35 mouse cellular contexts compared by ENCODE assay signal in genomic region chr3:65907536-65907935, GRCm38 (mm10).
"Had no signal": no experiment of that assay in that cellular context is flagged by ENCODE, and none has a peak within 500 bp of the region (broad histone marks: within the 10 kb centered on the region; RNA-seq: fewer than 3 reads in every experiment).

No protein-coding gene starts in this region.

- H3K27ac ChIP-seq: heart, embryonic 13.5 days; heart, embryonic 15.5 days; hindbrain, embryonic 10.5 days; hindbrain, embryonic 12.5 days; hindbrain, embryonic 13.5 days; hindbrain, embryonic 14.5 days; hindbrain, embryonic 15.5 days; hindbrain, postnatal 0 days; intestine, embryonic 15.5 days; kidney, embryonic 15.5 days; kidney, postnatal 0 days; layer of hippocampus, adult 2 months; left cerebral cortex, adult 2 months had no signal

- H3K4me1 ChIP-seq: hindbrain, embryonic 12.5 days; hindbrain, embryonic 13.5 days; hindbrain, embryonic 15.5 days had no signal

- H3K9ac ChIP-seq: heart, embryonic 12.5 days; heart, embryonic 13.5 days; heart, embryonic 15.5 days; hindbrain, embryonic 12.5 days; hindbrain, embryonic 13.5 days; hindbrain, embryonic 14.5 days; hindbrain, embryonic 15.5 days; intestine, embryonic 15.5 days; kidney, embryonic 15.5 days had no signal

- DNase-seq: heart, postnatal 10 days; heart, postnatal 14 days; heart, postnatal 36 days; heart, postnatal 4 days; kidney, adult 11 months; kidney, adult 18-20 months; kidney, adult 2 months; kidney, adult 8-10 months; kidney, adult 9 months; kidney, postnatal 10 days; kidney, postnatal 14 days; kidney, postnatal 25 days; kidney, postnatal 36 days; kidney, postnatal 4 days; layer of hippocampus, adult 9-11 months; layer of hippocampus, postnatal 36 days had no signal

- H3K4me2 ChIP-seq: heart, embryonic 11.5 days; heart, embryonic 12.5 days; heart, embryonic 13.5 days; heart, embryonic 15.5 days; hindbrain, embryonic 12.5 days; hindbrain, embryonic 13.5 days; hindbrain, embryonic 14.5 days; hindbrain, embryonic 15.5 days; intestine, embryonic 15.5 days; kidney, embryonic 15.5 days had no signal

- ATAC-seq: hindbrain, embryonic 16.5 days; hindbrain, postnatal 0 days; inflammation-experienced regulatory T-cells, adult 6 months; intestine, embryonic 15.5 days; intestine, embryonic 16.5 days; intestine, postnatal 0 days had no signal

- H3K4me3 ChIP-seq: heart, embryonic 12.5 days; heart, embryonic 13.5 days; heart, embryonic 15.5 days; hindbrain, embryonic 10.5 days; hindbrain, embryonic 12.5 days; hindbrain, embryonic 13.5 days; hindbrain, embryonic 15.5 days; intestine, embryonic 15.5 days; kidney, embryonic 15.5 days; layer of hippocampus, adult 2 months; left cerebral cortex, adult 2 months had no signal

- H3K27me3 ChIP-seq: heart, embryonic 12.5 days; heart, embryonic 13.5 days; heart, embryonic 15.5 days; hindbrain, embryonic 12.5 days; hindbrain, embryonic 13.5 days; hindbrain, embryonic 15.5 days; intestine, embryonic 15.5 days; kidney, embryonic 15.5 days had no signal

- H3K36me3 ChIP-seq: heart, embryonic 12.5 days; heart, embryonic 13.5 days; heart, embryonic 15.5 days; hindbrain, embryonic 10.5 days; hindbrain, embryonic 12.5 days; hindbrain, embryonic 13.5 days; hindbrain, embryonic 15.5 days; intestine, embryonic 15.5 days; kidney, embryonic 15.5 days had no signal

- H3K9me3 ChIP-seq: heart, embryonic 12.5 days; heart, embryonic 13.5 days; heart, embryonic 15.5 days; hindbrain, embryonic 10.5 days; hindbrain, embryonic 12.5 days; hindbrain, embryonic 13.5 days; hindbrain, embryonic 15.5 days; intestine, embryonic 15.5 days; kidney, embryonic 15.5 days had no signal
